Mouse (Mus musculus): ENCODE measurements around the gene Olfr470. TPM values are rescaled to one million over a fixed set of nuclear protein-coding genes. Genes with fewer than 3 reads are reported as not detected.

The Olfr470 gene
- total and polyA plus RNA-seq, 2 experiments from 2014 or later, result not detected

GRCm38 (mm10) chr7:107802138-107802537, 45.2 kb downstream of the Olfr470 start:
- no peak overlapping the region for H3K4me3 ChIP-seq (ENCODE audit: low read depth, low read length)
- ATAC-seq (ENCODE audit: low FRiP score) (no peak), DNase-seq (ENCODE audit: low spot score) (no peak)
- H3K4me1 ChIP-seq (ENCODE audit: insufficient read depth, low read length), result no peaks in the 10 kb centered on the region
- no peak overlapping the region for H3K4me2 ChIP-seq (ENCODE audit: low read depth, low read length, poor library complexity, severe bottlenecking)
- no peaks in the 10 kb centered on the region for H3K27me3 ChIP-seq (ENCODE audit: insufficient read depth, low read length)
- no peaks in the 10 kb centered on the region for H3K36me3 ChIP-seq (ENCODE audit: insufficient read depth, low read length)
- no peak for TF ChIP-seq CTCF (IDR thresholded peaks at IDR 0.05)
- H3K9ac ChIP-seq (replicated peaks; ENCODE audit: low read length, poor library complexity, severe bottlenecking), result no peak overlapping the region
- no peaks in the 10 kb centered on the region for H3K9me3 ChIP-seq (ENCODE audit: low read length)
- H3K27ac ChIP-seq (ENCODE audit: low read depth, low read length), result no peak overlapping the region
- WGBS, result 79% methylated on average over 3 of the region's 3 CpGs

- Histone ChIP-seq H3K9ac (replicated peaks; ENCODE audit: low read length, poor library complexity, severe bottlenecking) (no peak within 1 kb of the TSS), H3K27ac (ENCODE audit: low read depth, low read length) (no peak within 1 kb of the TSS), H3K27me3 (ENCODE audit: insufficient read depth, low read length) (no peaks in the 10 kb centered on the region), H3K4me3 (ENCODE audit: low read depth, low read length) (no peak within 1 kb of the TSS), H3K4me1 (ENCODE audit: insufficient read depth, low read length) (no peaks in the 10 kb centered on the region), H3K4me2 (ENCODE audit: low read depth, low read length, poor library complexity, severe bottlenecking) (no peak within 1 kb of the TSS), H3K9me3 (ENCODE audit: low read length) (no peaks in the 10 kb centered on the region), H3K36me3 (ENCODE audit: insufficient read depth, low read length) (no peaks in the 10 kb centered on the region)
- no peak for DNase-seq (ENCODE audit: low spot score)
- ATAC-seq (ENCODE audit: low FRiP score), result no peak
- TF ChIP-seq CTCF (IDR thresholded peaks at IDR 0.05), result no peak
- 79% methylated on average over 2 of the region's 2 CpGs for WGBS
Observed at GRCm38 (mm10) chr7:107801108-107801507, 46.2 kb downstream of the Olfr470 start, which contains the start of gene Ovch2. Ovch2 (minus strand) TSS chr7:107801208.

GRCm38 (mm10) chr7:107796500-107796899, 50.8 kb downstream of the Olfr470 start:
- 84% methylated on average over 2 of the region's 2 CpGs for WGBS
- no peak overlapping the region for H3K4me3 ChIP-seq (ENCODE audit: low read depth, low read length)
- no peaks in the 10 kb centered on the region for H3K27me3 ChIP-seq (ENCODE audit: insufficient read depth, low read length)
- H3K27ac ChIP-seq (ENCODE audit: low read depth, low read length), result no peak overlapping the region
- no peak for ATAC-seq (ENCODE audit: low FRiP score)
- H3K4me2 ChIP-seq (ENCODE audit: low read depth, low read length, poor library complexity, severe bottlenecking), result no peak overlapping the region
- TF ChIP-seq CTCF (IDR thresholded peaks at IDR 0.05), result no peak
- H3K36me3 ChIP-seq (ENCODE audit: insufficient read depth, low read length), result no peaks in the 10 kb centered on the region
- H3K9me3 ChIP-seq (ENCODE audit: low read length), result no peaks in the 10 kb centered on the region
- no peaks in the 10 kb centered on the region for H3K4me1 ChIP-seq (ENCODE audit: insufficient read depth, low read length)
- DNase-seq (ENCODE audit: low spot score), result no peak
- no peak overlapping the region for H3K9ac ChIP-seq (replicated peaks; ENCODE audit: low read length, poor library complexity, severe bottlenecking)

Other genes with a start within 250 kb of the Olfr470 start
- gene 5330417H12Rik, start 222.3 kb downstream of the Olfr470 start, total RNA-seq (2014; rRNA removed), result not detected in 2 replicates
- gene 5330417H12Rik, start 222.3 kb downstream of the Olfr470 start, polyA plus RNA-seq (2015; fragmentation: Nextera tagmentation; extraction: Ambion mirVana), result not detected in 2 replicates
- gene Cyb5r2, start 89.5 kb downstream of the Olfr470 start, total RNA-seq (2014; rRNA removed), result not detected in 2 replicates
- 0.47 and 0.60 TPM in 2 replicates for gene Cyb5r2, start 89.5 kb downstream of the Olfr470 start, polyA plus RNA-seq (2015; fragmentation: Nextera tagmentation; extraction: Ambion mirVana)
- gene Ovch2, start 46.3 kb downstream of the Olfr470 start, total RNA-seq (2014; rRNA removed), result not detected in 2 replicates
- gene Ovch2, start 46.3 kb downstream of the Olfr470 start, polyA plus RNA-seq (2015; fragmentation: Nextera tagmentation; extraction: Ambion mirVana), result not detected in 2 replicates
- gene Olfr467, start 35.2 kb downstream of the Olfr470 start, total RNA-seq (2014; rRNA removed), result not detected in 2 replicates
- not detected in 2 replicates for gene Olfr467, start 35.2 kb downstream of the Olfr470 start, polyA plus RNA-seq (2015; fragmentation: Nextera tagmentation; extraction: Ambion mirVana)
- gene Olfr469, start 21.9 kb downstream of the Olfr470 start, total RNA-seq (2014; rRNA removed), result not detected in 2 replicates
- gene Olfr469, start 21.9 kb downstream of the Olfr470 start, polyA plus RNA-seq (2015; fragmentation: Nextera tagmentation; extraction: Ambion mirVana), result not detected in 2 replicates
- gene Olfr472, start 50.4 kb upstream of the Olfr470 start, total RNA-seq (2014; rRNA removed), result not detected in 2 replicates
- gene Olfr472, start 50.4 kb upstream of the Olfr470 start, polyA plus RNA-seq (2015; fragmentation: Nextera tagmentation; extraction: Ambion mirVana), result not detected in 2 replicates
- gene Olfr473, start 83.0 kb upstream of the Olfr470 start, total RNA-seq (2014; rRNA removed), result not detected in 2 replicates
- gene Olfr473, start 83.0 kb upstream of the Olfr470 start, polyA plus RNA-seq (2015; fragmentation: Nextera tagmentation; extraction: Ambion mirVana), result not detected in 2 replicates
- not detected in 2 replicates for gene Olfr474, start 107.2 kb upstream of the Olfr470 start, total RNA-seq (2014; rRNA removed)
- gene Olfr474, start 107.2 kb upstream of the Olfr470 start, polyA plus RNA-seq (2015; fragmentation: Nextera tagmentation; extraction: Ambion mirVana), result not detected in 2 replicates
- not detected in 2 replicates for gene Olfr476, start 117.3 kb upstream of the Olfr470 start, total RNA-seq (2014; rRNA removed)
- gene Olfr476, start 117.3 kb upstream of the Olfr470 start, polyA plus RNA-seq (2015; fragmentation: Nextera tagmentation; extraction: Ambion mirVana), result not detected in 2 replicates
- gene Olfr477, start 139.2 kb upstream of the Olfr470 start, total RNA-seq (2014; rRNA removed), result not detected in 2 replicates
- not detected in 2 replicates for gene Olfr477, start 139.2 kb upstream of the Olfr470 start, polyA plus RNA-seq (2015; fragmentation: Nextera tagmentation; extraction: Ambion mirVana)
- gene Olfr478, start 186.5 kb upstream of the Olfr470 start, total RNA-seq (2014; rRNA removed), result not detected in 2 replicates
- gene Olfr478, start 186.5 kb upstream of the Olfr470 start, polyA plus RNA-seq (2015; fragmentation: Nextera tagmentation; extraction: Ambion mirVana), result not detected in 2 replicates
- not detected in 2 replicates for gene Olfr479, start 203.2 kb upstream of the Olfr470 start, total RNA-seq (2014; rRNA removed)
- gene Olfr479, start 203.2 kb upstream of the Olfr470 start, polyA plus RNA-seq (2015; fragmentation: Nextera tagmentation; extraction: Ambion mirVana), result not detected in 2 replicates
- not detected in 2 replicates for gene Olfr480, start 219.9 kb upstream of the Olfr470 start, total RNA-seq (2014; rRNA removed)
- gene Olfr480, start 219.9 kb upstream of the Olfr470 start, polyA plus RNA-seq (2015; fragmentation: Nextera tagmentation; extraction: Ambion mirVana), result not detected in 2 replicates
- gene Olfr481, start 232.4 kb upstream of the Olfr470 start, total RNA-seq (2014; rRNA removed), result not detected in 2 replicates
- not detected in 2 replicates for gene Olfr481, start 232.4 kb upstream of the Olfr470 start, polyA plus RNA-seq (2015; fragmentation: Nextera tagmentation; extraction: Ambion mirVana)

Measured in midbrain, postnatal 0 days (tissue).